Mouse (Mus musculus) spleen, postnatal 14 days (tissue): ENCODE data around the gene Ppp1r1b.

Experiments
- DNase-seq, 2 experiments: peaks; one replicate each; pipeline ENCODE4 v3.0.0; 2021 to 2022; ENCODE audit warnings: low spot score in 2 of 2

The Ppp1r1b gene

GRCm38 (mm10) chr11:98392645-98393044 lies 44.4 kb downstream of the Ppp1r1b start:
- DNase-seq, result peak in 1 of 2 experiments; percentile 10

- peak; percentile 27 to 59 for DNase-seq
Measured at GRCm38 (mm10) chr11:98393317-98393716, 45.1 kb downstream of the Ppp1r1b start.

GRCm38 (mm10) chr11:98394301-98394700 lies 46.1 kb downstream of the Ppp1r1b start:
- no peak for DNase-seq

- peak in 1 of 2 experiments; percentile 7 for DNase-seq
Measured at GRCm38 (mm10) chr11:98395041-98395440, 46.8 kb downstream of the Ppp1r1b start.

- no peak for DNase-seq
Measured at GRCm38 (mm10) chr11:98397946-98398345, 49.7 kb downstream of the Ppp1r1b start.

- DNase-seq, result peak; percentile 67 to 75
Measured at GRCm38 (mm10) chr11:98400161-98400726, 52.0 kb downstream of the Ppp1r1b start, which contains the start of gene Pgap3. TSS of gene Pgap3 (minus strand) at chr11:98400490.

GRCm38 (mm10) chr11:98400816-98401215 lies 52.6 kb downstream of the Ppp1r1b start:
- no peak for DNase-seq

GRCm38 (mm10) chr11:98406621-98407020 lies 58.4 kb downstream of the Ppp1r1b start:
- DNase-seq, result no peak
